Mouse (Mus musculus) heart, embryonic 12.5 days (tissue): ENCODE measurements around the gene Clec2i. TPM values are rescaled to one million over a fixed set of nuclear protein-coding genes. Genes with fewer than 3 reads are reported as not detected.
"Not testable (repeated sequence)": the region's sequence is repeated elsewhere in the genome, so short reads cannot be mapped to it uniquely, and the experiment has no call there.

Experiments
- ATAC-seq: fragments of 200-750 bp; cut with Nextera tagmentation; 2 replicates; pipeline ENCODE4 v1.8.0; 2017; ENCODE audit warnings: moderate TSS enrichment, moderate library complexity; ENCODE audit not compliant: insufficient number of reproducible peaks, low FRiP score
- H3K27ac ChIP-seq: fragments of 300-500 bp; sonication (generic); 2 replicates; pipeline ENCODE4 v1.5.1; 2016; ENCODE audit warnings: mild to moderate bottlenecking, moderate library complexity; ENCODE audit not compliant: poor library complexity, severe bottlenecking
- H3K27me3 ChIP-seq: fragments of 300-500 bp; sonication (generic); replicated peaks from 2 replicates; pipeline ENCODE4 v1.6.1; 2016; ENCODE audit warnings: mild to moderate bottlenecking, moderate library complexity
- H3K36me3 ChIP-seq: fragments of 300-500 bp; sonication (generic); 2 replicates; pipeline ENCODE4 v1.6.1; 2016; ENCODE audit warnings: mild to moderate bottlenecking, moderate library complexity
- H3K4me1 ChIP-seq: fragments of 300-500 bp; sonication (generic); replicated peaks from 2 replicates; pipeline ENCODE4 v1.6.1; 2016; ENCODE audit warnings: mild to moderate bottlenecking
- H3K4me2 ChIP-seq: fragments of 300-500 bp; sonication (generic); 2 replicates; pipeline ENCODE4 v1.6.1; 2016; ENCODE audit warnings: mild to moderate bottlenecking, moderate library complexity
- H3K4me3 ChIP-seq: fragments of 300-500 bp; sonication (generic); 2 replicates; pipeline ENCODE4 v1.5.1; 2016; ENCODE audit warnings: mild to moderate bottlenecking
- H3K9ac ChIP-seq: fragments of 300-500 bp; sonication (generic); 2 replicates; pipeline ENCODE4 v1.6.1; 2016; ENCODE audit warnings: mild to moderate bottlenecking, moderate library complexity
- H3K9me3 ChIP-seq: fragments of 300-500 bp; sonication (generic); replicated peaks from 2 replicates; pipeline ENCODE4 v1.6.1; 2016; ENCODE audit warnings: mild to moderate bottlenecking, moderate library complexity
- WGBS: fragments of 180-500 bp; shearing (Covaris S2); methylation state at CpG from one replicate; pipeline ENCODE4 v1.1.7; 2016; 5-methylcytosine and 5-hydroxymethylcytosine counted together
- microRNA-seq: library from miRNA; unstranded; fragments of <30 nt; microRNA quantifications from one replicate; pipeline ENCODE4, GENCODE M21; 2017
- polyA plus RNA-seq: library from polyadenylated mRNA; unstranded; fragments of >200 nt; fragmentation: Nextera tagmentation; extraction: Ambion mirVana; gene quantifications from 2 replicates; pipeline ENCODE4 v1.2.1, GENCODE M21; 2016

Gene Clec2i
- polyA plus RNA-seq, 1 experiment from 2014 or later, result not detected

DNA sequence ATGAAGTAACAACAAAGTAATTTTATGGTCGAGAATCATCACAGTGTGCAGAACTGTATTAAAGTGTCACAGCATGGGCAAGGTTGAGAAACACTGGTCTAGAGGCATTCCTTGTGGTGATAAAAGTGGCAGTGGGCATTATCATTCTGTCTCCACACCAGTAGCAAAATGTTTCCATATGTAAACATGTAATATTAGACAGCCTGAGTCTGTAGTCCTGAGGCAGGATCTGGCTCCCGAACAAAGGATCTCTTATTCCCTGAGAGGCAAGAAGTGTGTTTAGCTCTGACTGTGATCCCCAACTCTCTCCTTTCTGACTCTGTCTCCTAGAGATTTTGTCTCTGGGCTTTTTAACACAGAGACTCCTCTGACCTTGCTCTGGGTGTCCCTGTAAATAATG is 45.7 kb downstream of the Clec2i start:
- WGBS, result 66% methylated on average over 2 of the region's 2 CpGs
- H3K27me3 ChIP-seq, result no peaks in the 10 kb centered on the region
- no peaks in the 10 kb centered on the region for H3K4me1 ChIP-seq
- no peaks in the 10 kb centered on the region for H3K36me3 ChIP-seq
- H3K9me3 ChIP-seq, result no peaks in the 10 kb centered on the region
- ATAC-seq, result no peak
- H3K9ac ChIP-seq, result no peak overlapping the region
- no peak overlapping the region for H3K4me3 ChIP-seq
- no peak overlapping the region for H3K27ac ChIP-seq
- H3K4me2 ChIP-seq, result no peak overlapping the region

DNA sequence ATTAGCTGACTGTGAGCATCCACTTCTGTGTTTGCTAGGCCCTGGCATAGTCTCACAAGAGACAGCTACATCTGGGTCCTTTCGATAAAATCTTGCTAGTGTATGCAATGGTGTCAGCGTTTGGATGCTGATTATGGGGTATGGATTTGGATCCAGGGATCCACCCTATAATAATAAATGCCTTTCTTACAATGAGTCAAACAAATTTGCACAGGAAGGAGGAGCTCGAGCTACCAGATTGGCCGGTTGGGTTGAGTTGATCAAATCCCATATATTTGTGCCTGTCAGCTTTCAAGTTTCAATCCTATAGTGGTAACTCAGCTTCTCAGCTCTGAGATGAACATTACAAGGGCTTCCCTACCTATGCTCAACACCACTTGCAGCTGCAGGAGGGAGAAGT is 46.7 kb downstream of the Clec2i start, which contains the start of gene Clec2g:
Gene Clec2g, plus strand, starts transcription at position 301 of the 400 bp plus-strand sequence.
- WGBS, result 87% methylated on average over 4 of the region's 4 CpGs

DNA sequence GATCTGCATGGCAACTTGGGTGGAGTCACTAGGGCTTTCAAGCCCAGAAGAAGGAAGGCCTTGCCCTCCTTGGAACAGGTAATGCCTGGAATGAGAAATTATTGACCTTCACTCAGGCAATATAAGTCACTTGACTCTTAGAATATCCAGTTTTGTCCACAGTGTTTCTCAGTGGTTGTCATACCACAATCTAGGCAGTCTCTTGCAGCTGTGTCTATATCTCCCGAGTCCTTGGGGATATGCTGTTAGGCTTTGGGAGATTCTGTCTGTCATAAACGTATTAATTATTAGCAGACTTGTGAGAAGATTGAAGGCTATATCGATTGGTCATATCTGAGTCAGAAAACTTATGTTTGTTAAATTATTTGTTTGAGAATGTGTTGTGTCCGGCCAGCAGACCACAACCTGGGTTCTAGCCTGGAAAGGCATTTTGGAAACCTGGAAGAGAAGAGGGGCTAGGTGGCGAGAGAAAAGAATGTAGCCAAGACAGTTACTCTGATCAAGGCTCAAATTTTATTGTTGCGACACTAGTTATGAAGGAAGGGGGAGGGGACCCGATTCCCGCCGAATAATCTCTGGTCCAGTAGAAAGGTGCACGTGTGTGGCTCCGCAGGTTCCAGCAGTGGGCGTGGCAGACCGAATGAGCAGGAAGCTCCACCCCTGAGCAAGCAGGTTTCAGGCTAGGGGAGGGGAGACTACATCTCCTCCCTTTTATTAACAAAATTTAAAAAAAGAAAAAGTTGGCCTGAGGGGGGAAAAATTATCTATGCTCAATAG is 48.7 kb downstream of the Clec2i start:
- not testable (repeated sequence) for ATAC-seq, H3K27ac ChIP-seq, H3K9me3 ChIP-seq, H3K36me3 ChIP-seq, H3K27me3 ChIP-seq, H3K9ac ChIP-seq, H3K4me1 ChIP-seq, H3K4me3 ChIP-seq, H3K4me2 ChIP-seq
- 77% methylated on average over 5 of the region's 13 CpGs for WGBS

More for the DNA sequence above, 46.7 kb downstream of the Clec2i start, which contains the start of gene Clec2g:
- H3K27me3 ChIP-seq, H3K9me3 ChIP-seq, ATAC-seq, H3K27ac ChIP-seq, H3K36me3 ChIP-seq, H3K9ac ChIP-seq, H3K4me2 ChIP-seq, H3K4me3 ChIP-seq, H3K4me1 ChIP-seq: not testable (repeated sequence)

DNA sequence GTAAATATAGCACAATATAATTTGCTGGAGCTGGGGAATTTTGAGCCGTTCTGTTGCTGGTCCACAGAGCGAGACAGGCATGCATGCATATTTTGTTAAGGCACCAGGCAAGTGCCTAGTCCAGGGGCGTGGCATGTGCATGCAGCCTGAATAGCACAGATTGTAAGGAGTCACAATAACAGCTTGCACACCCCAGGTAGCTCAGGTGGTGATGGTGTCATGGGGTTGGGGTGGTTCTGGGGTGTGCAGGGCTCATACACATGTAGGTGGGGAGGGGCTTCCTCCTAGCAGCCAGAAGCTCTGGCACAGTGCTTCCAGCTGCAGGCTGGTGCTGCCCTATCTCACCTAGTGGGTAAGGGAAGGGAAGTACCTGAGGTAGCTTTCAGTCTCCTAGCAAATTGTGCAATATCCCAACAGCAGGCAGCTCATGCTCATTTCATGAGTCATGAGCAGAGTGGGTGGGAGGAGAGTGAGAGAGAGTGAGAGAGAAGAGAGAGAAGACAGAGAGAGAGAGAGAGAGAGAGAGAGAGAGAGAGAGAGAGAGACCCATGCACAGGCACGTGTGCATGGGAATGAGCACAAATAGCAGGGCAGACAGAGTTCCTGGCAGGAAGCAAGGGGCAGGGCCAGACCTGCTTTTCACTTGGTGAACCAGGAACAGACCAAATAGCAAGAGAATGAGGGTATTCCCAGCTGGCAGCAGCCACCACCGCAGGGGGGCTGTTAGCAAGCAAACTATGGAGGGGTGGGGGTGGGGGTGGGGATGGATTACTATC is 54.4 kb downstream of the Clec2i start:
- H3K4me3 ChIP-seq, result no peak overlapping the region
- H3K36me3 ChIP-seq, result no peaks in the 10 kb centered on the region
- WGBS, result 78% methylated on average over 5 of the region's 5 CpGs
- H3K9ac ChIP-seq, result no peak overlapping the region
- peaks cover 7% of the 10 kb centered on the region for H3K9me3 ChIP-seq
- H3K27ac ChIP-seq, result no peak overlapping the region
- H3K27me3 ChIP-seq, result no peaks in the 10 kb centered on the region
- ATAC-seq, result no peak
- H3K4me1 ChIP-seq, result no peaks in the 10 kb centered on the region
- H3K4me2 ChIP-seq, result no peak overlapping the region

DNA sequence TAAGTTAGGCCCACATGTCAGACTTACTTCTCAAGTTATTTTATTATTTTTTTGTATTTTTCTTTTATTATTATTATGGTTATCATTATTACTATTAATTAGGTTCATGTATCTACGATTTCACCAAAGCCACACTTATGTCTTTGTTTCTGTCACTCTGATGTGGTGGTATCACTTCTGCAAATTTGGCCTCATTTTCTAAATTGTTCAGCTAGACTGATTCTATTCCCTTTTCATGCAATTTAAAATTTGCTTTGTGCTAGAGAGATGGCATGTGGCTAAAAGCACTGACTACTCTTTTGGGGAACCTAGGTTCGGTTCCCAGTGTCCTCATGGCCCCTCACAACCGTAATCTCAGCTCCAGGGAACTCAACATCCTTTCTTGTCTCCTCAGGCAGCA is 58.2 kb downstream of the Clec2i start:
- 76% methylated on average over 3 of the region's 3 CpGs for WGBS

More for the DNA sequence above, 58.2 kb downstream of the Clec2i start:
- Histone ChIP-seq H3K9ac (no peak overlapping the region), H3K4me1 (no peaks in the 10 kb centered on the region), H3K36me3 (no peaks in the 10 kb centered on the region), H3K4me3 (no peak overlapping the region), H3K9me3 (peaks cover 7% of the 10 kb centered on the region), H3K4me2 (no peak overlapping the region), H3K27ac (no peak overlapping the region), H3K27me3 (no peaks in the 10 kb centered on the region)
- no peak for ATAC-seq

Small RNA genes lying within 50 kb of the gene (microRNA-seq; reads per million reads assigned to microRNA genes)
- not detected for gene Gm27336

Other genes with a start within 250 kb of the Clec2i start
- 0.18 TPM in 1 of 2 replicates, not detected in the other for gene Clec2h, start 225.2 kb upstream of the Clec2i start, polyA plus RNA-seq
- gene Klrb1, start 164.5 kb upstream of the Clec2i start, polyA plus RNA-seq, result not detected in 2 replicates
- gene Klrb1c, start 98.4 kb upstream of the Clec2i start, polyA plus RNA-seq, result not detected in 2 replicates
- gene Gm44511, start 61.3 kb upstream of the Clec2i start, polyA plus RNA-seq, result not detected in 2 replicates
- not detected in 2 replicates for gene Klrb1b, start 61.3 kb upstream of the Clec2i start, polyA plus RNA-seq
- gene BC035044, start 3.5 kb downstream of the Clec2i start, polyA plus RNA-seq, result 0.68 TPM in 1 of 2 replicates, not detected in the other
- gene Clec2g, start 46.8 kb downstream of the Clec2i start, polyA plus RNA-seq, result not detected in 2 replicates
- gene Klrb1f, start 158.3 kb downstream of the Clec2i start, polyA plus RNA-seq, result not detected in 2 replicates
- not detected in 2 replicates for gene Clec2e, start 213.3 kb downstream of the Clec2i start, polyA plus RNA-seq